Mouse (Mus musculus) testis, adult 2 months (tissue): ENCODE results near the gene Rdh13.

ENCODE experiments used
- CTCF ChIP-seq: fragments of 200-500 bp; IDR thresholded peaks from 2 replicates; pipeline ENCODE4 v1.5.1; 2012; ENCODE audit warnings: low read depth, mild to moderate bottlenecking, inconsistent platforms, low read length, moderate library complexity; ENCODE audit not compliant: control insufficient read depth, insufficient read depth, insufficient replicate concordance
- POLR2A ChIP-seq: fragments of 200-500 bp; IDR thresholded peaks from 2 replicates; pipeline ENCODE4 v1.6.1; 2012; ENCODE audit warnings: low read depth, mild to moderate bottlenecking, inconsistent platforms, low read length, moderate library complexity; ENCODE audit not compliant: control insufficient read depth

- no peak for TF ChIP-seq POLR2A
- TF ChIP-seq CTCF = no peak
These were observed 3.8 kb upstream of the Rdh13 start for GRCm38 (mm10) chr7:4449211-4449610.
